Mouse (Mus musculus): Measurements from ENCODE around the gene Sfta2.

Gene Sfta2

DNA sequence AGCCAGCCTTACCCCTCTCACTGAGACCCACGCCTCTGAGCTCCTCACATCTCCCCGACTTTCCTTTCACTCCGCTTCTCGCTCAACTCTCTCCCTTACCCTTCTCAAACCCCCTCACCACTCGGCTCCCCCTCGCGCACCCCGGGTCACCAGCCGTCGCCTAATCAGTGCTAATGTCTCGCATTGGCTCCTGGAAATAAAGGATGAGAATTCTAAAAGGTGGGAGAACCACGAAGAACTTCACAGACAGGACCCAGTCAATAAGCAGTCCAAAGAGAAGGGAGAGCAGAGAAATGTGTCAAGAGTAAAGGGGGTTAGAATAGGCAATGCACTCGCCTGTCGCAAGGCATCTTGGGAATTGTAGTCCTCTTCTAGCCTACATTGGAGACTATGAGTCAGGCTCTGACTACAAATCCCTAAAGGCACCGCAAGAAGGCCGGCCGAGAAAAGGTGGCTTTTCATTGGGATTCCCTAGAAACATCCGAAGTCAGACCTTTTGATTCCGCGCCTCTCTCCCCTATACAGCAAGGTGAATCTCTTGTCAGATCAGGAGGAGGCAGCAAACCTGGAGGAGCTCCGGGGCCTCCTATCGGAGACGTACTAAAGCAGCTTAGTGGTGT lies 72.2 kb downstream of the Sfta2 start, which contains the start of gene Gtf2h4:
Gene Gtf2h4, minus strand, starts transcription at position 324 of the 620 bp plus-strand sequence.
- DNase-seq (ENCODE audit: low spot score in 2 of 2): peak; percentile 78 to 82

DNA sequence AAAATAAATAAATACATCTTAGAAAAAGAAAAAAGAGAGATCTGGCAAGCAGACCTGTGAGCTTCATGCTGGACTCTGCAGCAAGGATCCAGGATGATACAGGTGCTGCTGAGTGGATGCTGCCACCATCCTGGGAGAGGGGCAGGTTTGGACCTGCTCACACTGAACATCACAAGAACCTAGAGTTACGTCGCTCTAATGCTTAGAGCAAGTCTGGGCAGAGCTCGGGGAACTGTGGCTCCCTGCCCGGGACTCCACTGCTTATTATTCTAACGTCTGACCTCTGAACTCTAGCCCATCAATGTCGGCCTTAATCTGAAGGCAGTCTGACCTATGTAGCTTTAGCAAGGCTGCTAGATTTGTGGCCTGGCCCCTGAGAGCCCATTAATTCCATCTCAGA lies 79.2 kb downstream of the Sfta2 start:
- no peak for DNase-seq (ENCODE audit: low spot score in 2 of 2)

DNA sequence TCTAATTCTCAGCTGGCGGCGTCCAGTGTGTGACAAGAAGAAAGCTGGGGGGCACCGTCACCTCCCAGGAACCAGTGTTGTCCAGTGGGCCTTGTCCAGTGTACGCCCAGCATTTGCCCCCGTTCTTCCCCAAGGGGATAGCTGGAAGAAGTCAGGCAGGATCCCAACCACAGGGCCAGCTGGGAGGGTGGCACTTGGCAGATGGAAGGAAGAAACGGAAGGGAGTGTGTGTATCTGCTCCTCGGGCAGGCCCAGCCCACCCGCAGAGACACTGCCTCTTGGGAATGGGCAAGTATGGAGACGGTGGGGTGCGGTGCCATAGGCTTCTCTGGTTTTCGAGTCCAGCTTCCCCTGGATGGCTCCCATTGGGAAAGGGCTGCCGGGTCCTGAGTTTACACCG lies 80.6 kb downstream of the Sfta2 start:
- DNase-seq (ENCODE audit: low spot score in 2 of 2): no peak

DNA sequence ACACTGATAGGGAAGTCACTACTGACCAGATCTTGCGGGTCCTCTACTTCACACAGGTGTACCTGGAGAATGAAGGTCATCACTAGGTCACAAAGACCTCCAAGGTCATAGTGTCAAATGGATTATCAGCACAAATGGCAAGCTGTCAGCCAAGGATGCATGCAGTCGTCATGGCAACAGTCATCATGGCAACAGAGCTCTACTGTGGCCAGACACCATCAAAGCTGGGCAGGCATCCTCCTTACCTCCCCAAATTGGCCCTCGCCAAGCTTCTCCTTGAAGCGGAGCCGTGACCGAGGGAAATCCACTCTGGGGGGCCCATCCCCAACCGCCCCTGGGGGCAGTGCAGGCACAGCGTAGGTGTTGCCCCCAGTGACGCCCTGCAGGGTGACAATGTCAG lies 83.7 kb downstream of the Sfta2 start:
- DNase-seq (ENCODE audit: low spot score in 2 of 2): no peak

DNA sequence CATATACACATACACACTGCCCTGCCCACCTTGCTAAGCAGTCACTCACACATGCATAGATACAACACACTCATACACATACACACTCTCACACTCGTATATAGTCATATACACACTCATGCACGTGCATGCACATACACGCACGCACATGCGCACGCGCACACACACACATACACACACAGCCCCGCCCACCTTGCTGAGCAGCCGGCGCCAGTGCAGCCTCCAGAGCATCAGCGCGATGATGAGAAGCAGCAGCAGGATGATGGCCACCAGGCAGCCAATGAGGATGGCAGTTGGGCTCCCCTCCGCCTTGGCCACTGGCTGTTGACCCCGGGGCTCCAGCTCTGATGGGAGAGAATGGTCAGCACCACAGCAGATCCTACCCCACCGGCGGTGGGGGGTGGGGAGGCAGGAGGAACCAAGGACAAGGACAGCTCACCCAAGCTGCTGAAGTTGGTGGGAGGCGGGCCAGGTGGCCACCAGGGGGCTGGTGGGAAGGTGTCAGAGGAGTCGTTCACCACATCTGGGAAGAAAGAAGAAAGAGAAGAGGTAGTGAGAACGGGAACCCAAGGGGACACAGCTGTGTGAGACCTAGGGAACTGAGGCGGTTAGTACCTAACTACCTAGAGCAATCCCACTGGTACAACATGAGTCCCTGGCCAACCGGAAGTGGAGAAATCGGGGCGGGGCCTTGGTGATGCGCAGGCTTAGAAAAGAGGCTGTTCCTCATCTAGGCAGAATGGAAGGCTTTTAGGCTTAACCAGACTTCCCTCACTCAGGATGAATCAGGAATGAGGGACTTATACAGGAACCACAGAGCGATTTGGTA lies 87.2 kb downstream of the Sfta2 start:
- no peak for DNase-seq (ENCODE audit: low spot score in 2 of 2)

DNA sequence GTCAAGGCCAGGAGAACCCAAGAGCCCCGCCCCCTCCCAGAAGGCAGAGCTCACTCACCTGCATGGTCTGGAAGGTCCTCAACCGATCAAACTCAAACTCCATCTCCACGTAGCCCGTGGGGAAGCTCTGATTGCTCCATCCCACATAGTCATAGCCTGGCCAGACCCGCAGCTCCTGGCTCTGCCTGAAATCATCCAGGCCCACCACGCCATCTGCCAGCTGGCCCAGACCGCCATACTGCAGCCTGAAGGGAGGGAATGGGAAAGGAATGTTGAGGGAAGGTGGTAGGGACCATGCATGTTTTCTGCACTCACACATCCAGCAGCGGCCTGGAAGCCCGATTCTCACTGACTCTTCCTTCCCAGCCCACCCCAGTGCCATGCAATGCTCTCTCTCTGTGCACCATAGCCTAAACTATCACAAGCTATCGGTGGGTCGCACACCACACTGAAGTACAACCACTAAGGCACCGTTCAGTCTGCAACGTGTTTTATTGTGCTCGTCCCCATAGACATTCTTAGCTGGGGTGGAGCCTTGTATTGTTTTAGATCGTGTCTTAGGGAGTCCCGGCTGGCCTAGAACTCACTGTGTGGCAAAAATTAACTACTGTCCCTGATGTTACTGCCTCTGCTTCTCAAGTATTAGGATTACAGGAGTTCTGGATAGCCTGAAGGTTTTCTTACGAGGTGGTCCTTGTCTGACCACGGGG lies 88.7 kb downstream of the Sfta2 start:
- DNase-seq (ENCODE audit: low spot score in 2 of 2): no peak

DNA sequence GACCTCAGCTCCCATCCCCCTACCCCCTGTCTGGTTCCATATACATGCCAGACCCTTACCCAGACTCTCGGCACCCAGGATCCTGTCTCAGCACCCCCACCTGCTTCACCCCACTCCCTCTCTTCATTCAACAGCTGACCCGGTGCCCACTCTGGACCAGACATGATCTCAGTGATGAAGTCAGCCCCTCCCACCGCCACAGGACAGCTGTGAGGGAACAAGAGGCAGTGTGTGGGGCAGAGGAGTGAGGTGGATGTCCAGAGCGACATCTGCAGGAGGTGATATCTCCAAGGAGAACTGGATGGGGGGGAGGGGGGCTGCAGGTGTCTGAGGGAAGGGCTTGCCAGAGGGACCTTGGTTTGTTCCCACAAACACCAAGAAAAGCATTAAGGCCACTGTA lies 90.5 kb downstream of the Sfta2 start:
- DNase-seq (ENCODE audit: low spot score in 2 of 2): no peak

DNA sequence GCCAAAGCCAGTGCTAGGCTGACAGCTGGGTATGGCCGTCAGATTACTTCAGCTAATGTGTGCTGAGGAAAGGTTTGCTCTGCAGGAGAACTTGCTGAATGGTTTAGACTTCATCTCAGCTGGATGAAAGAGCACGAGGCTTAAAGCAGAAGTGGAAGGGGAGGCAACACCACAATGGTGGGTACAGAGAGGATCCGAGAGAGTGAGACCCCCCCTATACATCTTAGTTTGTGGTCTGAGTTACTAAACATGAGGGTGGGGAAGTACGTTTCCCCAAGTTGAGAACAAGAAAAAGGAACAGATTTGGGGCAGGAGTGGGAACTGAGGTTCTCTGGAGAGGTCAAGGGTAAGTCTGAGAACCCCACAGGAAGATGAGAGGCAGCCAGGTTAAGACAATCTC lies 91.0 kb downstream of the Sfta2 start:
- DNase-seq (ENCODE audit: low spot score in 2 of 2): no peak

DNA sequence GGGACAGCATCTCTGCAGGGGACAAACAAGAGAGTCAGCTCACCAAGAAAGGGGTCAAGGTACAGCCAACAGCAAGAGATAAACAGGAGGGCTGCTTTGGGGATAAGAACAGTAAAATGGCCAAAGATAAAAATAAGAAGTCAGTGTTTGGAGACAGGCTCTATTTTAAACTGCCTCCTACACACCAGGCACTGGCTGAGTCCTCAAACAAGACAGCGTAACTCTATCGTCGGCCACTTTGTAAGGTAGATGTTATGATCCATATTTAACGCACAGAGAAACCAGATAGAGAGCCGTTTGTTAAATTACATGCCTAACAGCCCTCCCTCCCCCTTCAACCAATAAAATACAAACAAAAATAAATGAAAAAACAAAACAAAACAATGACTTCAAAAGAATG lies 92.6 kb downstream of the Sfta2 start:
- DNase-seq (ENCODE audit: low spot score in 2 of 2): no peak

DNA sequence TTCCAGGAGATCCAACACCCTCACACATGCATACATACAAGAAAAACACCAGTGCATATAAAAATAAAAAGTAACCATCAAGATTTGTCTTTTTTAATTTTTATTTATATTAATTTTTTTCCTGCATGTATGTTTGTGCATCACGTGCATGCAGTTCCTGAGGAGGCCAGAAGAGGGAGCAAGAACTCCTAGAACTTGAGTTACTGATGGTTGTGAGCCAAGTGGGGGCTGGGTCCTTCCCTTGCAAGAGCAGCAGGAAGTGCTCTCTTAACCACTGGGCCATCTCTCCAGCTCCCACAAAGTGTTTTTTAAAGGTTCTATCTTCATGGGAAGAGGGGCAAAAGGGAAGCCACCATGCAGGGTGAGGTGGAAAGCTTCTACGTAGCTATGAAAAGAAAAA lies 93.9 kb downstream of the Sfta2 start:
- DNase-seq (ENCODE audit: low spot score in 2 of 2): no peak

DNA sequence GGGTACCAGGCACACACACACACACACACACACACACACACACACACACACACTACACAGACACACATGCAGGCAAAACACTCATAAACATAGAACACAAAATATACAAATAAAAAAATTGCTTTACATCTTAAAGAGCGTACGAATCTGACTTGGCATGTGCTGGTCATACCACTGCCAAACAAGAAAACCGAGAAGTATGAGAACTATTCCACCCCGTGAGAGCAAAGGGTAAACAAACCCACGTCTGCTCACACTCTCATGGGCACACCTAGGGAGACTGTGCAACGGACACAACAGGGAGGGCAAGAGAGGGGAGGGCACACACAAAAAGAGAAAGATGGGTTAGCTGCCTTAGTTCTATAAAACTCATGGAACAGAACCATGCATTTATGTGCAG lies 95.3 kb downstream of the Sfta2 start:
- DNase-seq (ENCODE audit: low spot score in 2 of 2): no peak

DNA sequence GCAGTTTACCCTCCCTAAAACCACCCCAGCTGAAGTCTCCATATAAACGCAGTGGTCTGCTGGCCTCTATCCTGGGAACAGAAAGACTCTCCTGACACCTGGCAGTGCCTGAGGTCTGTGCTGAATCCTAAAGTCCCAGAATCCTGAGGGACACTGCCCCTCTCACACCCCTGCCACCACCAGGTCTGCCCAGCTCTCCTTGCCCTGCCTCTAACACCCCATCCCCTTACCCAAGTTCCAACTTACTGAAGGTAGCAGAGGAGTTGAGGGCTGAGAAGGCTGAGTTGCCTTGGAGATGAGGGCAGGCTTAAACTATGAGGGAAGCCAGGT lies 96.0 kb downstream of the Sfta2 start:
- DNase-seq (ENCODE audit: low spot score in 2 of 2): no peak

DNA sequence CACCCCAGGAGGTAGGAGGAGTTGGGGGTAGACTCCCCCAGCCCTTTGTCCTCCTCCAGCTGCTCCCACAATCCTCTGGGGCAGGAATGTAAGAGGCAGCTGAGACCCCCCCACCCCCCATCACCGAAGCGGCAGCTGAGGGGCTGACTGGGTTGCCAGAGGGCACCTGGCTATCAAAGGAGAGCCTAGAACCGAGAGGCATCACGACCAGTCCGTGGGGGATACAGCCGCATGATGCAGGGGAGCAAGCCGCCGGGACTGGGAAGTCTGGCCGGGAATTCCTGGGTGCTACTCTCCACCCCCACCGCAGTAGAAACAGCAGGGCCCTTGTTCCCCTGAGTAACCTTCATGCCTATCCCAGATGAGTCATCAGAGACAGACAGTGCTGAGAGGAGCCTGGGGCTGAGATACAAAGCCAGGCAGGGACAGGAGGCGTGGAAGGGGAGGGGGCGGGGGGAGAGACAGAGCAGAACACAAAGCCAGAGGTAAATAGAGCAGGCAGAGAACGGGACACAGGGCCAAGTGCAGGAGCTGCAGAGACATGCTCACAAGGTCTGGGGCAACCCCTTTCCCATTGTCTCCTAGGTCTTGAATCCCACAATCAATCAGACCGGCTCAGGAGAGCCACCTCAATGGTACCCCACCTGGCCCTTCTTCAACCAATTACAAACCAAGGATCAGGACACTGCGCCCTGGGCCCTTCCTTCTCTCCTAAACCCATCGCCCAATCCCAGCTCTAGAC lies 96.6 kb downstream of the Sfta2 start:
- no peak for DNase-seq (ENCODE audit: low spot score in 2 of 2)

DNA sequence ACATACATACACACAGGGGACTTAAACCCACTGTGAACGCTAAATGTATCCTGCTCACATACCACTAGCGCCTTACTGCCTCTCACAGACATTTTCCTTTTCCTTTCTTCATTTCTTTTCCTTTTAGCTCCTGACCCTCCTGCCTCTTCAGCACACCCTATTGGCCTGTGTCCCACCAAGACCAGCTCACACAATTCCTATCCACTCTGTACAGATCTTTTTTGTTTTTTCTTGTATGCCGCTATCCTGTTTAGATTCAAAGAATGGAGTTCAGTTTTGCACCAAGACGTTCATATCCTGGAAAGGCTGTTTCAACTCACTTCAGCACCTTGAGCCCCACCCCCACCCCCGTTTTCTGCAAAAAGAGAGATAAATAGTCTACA lies 97.1 kb downstream of the Sfta2 start:
- no peak for DNase-seq (ENCODE audit: low spot score in 2 of 2)

DNA sequence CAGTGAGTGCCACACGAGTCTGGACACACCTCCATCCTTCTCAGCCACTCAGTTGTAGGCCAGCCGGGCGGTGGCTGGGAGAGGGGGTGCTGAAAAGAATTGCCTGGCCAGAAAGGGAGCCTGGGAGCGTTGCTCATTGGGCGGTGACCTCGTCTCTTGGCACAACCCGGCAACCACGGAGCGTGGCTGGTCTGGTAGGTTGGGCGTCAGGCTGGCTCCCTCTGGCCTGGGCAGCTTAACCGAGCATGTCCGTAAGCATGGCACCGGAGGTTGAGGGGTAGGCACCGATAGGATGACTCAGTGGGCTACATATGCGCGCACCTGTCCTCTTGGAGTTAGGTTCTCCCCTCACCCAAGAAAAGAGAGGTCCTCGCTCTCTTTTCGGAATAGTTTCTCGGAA lies 98.6 kb downstream of the Sfta2 start:
- DNase-seq (ENCODE audit: low spot score in 2 of 2): peak; percentile 79 to 80
